Comparison of ENCODE assay signal across 1 mouse cellular context in the genomic region with DNA sequence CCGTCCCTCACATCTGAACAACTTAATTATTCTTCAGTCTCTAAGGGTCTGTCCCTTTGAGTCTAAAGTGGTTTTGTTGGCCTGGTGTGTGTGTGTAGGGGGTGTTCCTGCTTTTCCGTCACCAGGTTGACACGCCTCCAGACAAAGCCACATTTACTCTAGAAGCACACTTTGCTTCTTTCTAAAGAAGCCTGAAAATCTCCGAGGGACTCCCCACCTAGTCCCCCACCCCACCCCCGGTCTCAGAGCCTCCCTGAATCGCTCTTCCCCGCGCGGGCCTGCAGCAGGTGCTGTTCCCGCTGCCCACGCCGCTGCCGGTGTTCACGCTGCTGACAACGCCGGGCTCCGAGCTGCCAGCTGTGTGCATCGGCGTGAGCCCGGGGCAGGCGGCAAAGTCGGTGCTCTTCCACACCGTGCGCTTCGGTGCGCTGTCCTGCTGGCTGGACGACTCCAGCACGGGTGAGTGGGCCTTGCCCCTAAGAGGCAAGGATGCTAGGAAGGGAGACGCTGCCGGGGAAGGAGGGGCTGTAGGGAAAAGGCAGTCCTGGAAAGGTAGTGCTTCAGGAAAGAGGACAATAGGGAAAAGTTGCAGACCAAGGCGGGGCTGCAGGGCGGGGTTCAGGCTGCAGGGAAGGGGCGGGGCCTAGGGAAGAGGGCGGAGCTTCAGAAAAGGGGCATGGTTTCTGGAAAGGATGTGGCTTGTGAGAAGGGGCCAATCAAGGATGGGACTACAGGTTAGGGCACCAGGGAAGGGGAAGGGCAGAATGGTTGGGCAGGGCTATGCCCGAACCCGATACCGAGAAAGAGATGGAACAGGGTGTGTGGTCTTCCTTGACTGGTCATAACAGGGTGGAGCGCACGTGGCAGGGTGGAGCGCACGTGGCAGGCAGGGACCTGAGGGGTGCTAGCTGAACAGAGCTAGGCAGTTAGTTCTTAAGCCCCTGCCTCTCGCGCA.
TF ChIP-seq lines count a peak whose summit lies in the region.

No protein-coding gene starts in this region.

TF ChIP-seq in CH12.LX, 34 proteins besides CTCF, POLR2A, EP300 and RAD21:
- TF ChIP-seq ETS1 (conservative IDR thresholded peaks at IDR 0.05; ENCODE audit: low read depth, low read length) = peak; percentile 50
- TF ChIP-seq TCF12 (IDR thresholded peaks at IDR 0.05; ENCODE audit: low read depth, low read length) = no peak
- TF ChIP-seq MYC (IDR thresholded peaks at IDR 0.05; ENCODE audit: low read depth, low read length) = peak; percentile 67; the same call in 1 of the 2 replicates
- 0 out of 2 replicates have a peak, but pooled peaks have one; percentile 51 for TF ChIP-seq POLR2AphosphoS2 (IDR thresholded peaks at IDR 0.05; ENCODE audit: low read depth, low read length)
- peak; percentile 90 for TF ChIP-seq BHLHE40 (IDR thresholded peaks at IDR 0.05; ENCODE audit: low read depth, low read length)
- TF ChIP-seq RCOR1 (conservative IDR thresholded peaks at IDR 0.05; ENCODE audit: low read depth, low read length) = no peak
- TF ChIP-seq ZNF384 (IDR thresholded peaks at IDR 0.05; ENCODE audit: low read depth, low read length) = no peak
- TF ChIP-seq MAX (IDR thresholded peaks at IDR 0.05; ENCODE audit: low read length) = peak; percentile 73
TF ChIP-seq in CH12.LX: peak in this region for 5.
